Mouse (Mus musculus) adrenal gland, postnatal 36 days (tissue): ENCODE measurements around the gene Syt14. TPM values are rescaled to one million over a fixed set of nuclear protein-coding genes. Genes with fewer than 3 reads are reported as not detected.

ENCODE experiments used
- DNase-seq, 2 experiments: peaks; one replicate each; pipeline ENCODE4 v3.0.0; 2021; ENCODE audit warnings: mixed read lengths in 1 of 2
- total RNA-seq, 2 experiments: library from RNA; stranded (reverse); gene quantifications; 2 replicates each; pipeline ENCODE4 v1.2.3; 2021

Gene Syt14
- total RNA-seq, 2 experiments from 2014 or later, result 7.0 to 13.5 TPM

GRCm38 (mm10) chr1:192987203-192987602, 48.4 kb downstream of the Syt14 start:
- DNase-seq, result no peak

- DNase-seq, result no peak
Measured at GRCm38 (mm10) chr1:192986481-192986880, 49.1 kb downstream of the Syt14 start.

- DNase-seq, result no peak
Measured at GRCm38 (mm10) chr1:192984333-192984732, 51.2 kb downstream of the Syt14 start.

GRCm38 (mm10) chr1:192981658-192982057, 53.9 kb downstream of the Syt14 start:
- no peak for DNase-seq

- DNase-seq, result no peak
Measured at GRCm38 (mm10) chr1:192981120-192981519, 54.5 kb downstream of the Syt14 start.

GRCm38 (mm10) chr1:192962323-192962722, 73.3 kb downstream of the Syt14 start:
- DNase-seq, result no peak

- DNase-seq, result no peak
Measured at GRCm38 (mm10) chr1:192947839-192948173, 87.8 kb downstream of the Syt14 start.

- DNase-seq, result no peak
Measured at GRCm38 (mm10) chr1:192947170-192947838, 88.3 kb downstream of the Syt14 start.

- DNase-seq, result no peak
Measured at GRCm38 (mm10) chr1:192939033-192939432, 96.5 kb downstream of the Syt14 start.

GRCm38 (mm10) chr1:192937956-192938355, 97.6 kb downstream of the Syt14 start:
- DNase-seq, result no peak

- no peak for DNase-seq
Measured at GRCm38 (mm10) chr1:192931797-192932196, 103.8 kb downstream of the Syt14 start.

- peak in 1 of 2 experiments; percentile 36 for DNase-seq
Measured at GRCm38 (mm10) chr1:192912101-192912728, 123.4 kb downstream of the Syt14 start.

GRCm38 (mm10) chr1:192901516-192901915, 134.1 kb downstream of the Syt14 start:
- no peak for DNase-seq

GRCm38 (mm10) chr1:192900913-192901312, 134.7 kb downstream of the Syt14 start:
- DNase-seq, result no peak

- no peak for DNase-seq
Measured at GRCm38 (mm10) chr1:192898742-192899141, 136.8 kb downstream of the Syt14 start.

- DNase-seq, result peak; percentile 20 to 24
Measured at GRCm38 (mm10) chr1:192897218-192897617, 138.4 kb downstream of the Syt14 start.

- peak; percentile 66 to 69 for DNase-seq
Measured at GRCm38 (mm10) chr1:192896076-192896475, 139.5 kb downstream of the Syt14 start.

- peak in 1 of 2 experiments; percentile 7 for DNase-seq
Measured at GRCm38 (mm10) chr1:192890716-192891115, 144.9 kb downstream of the Syt14 start.

- no peak for DNase-seq
Measured at GRCm38 (mm10) chr1:192882617-192883295, 152.8 kb downstream of the Syt14 start.

GRCm38 (mm10) chr1:192880130-192880529, 155.4 kb downstream of the Syt14 start:
- no peak for DNase-seq

- DNase-seq, result peak; percentile 47 to 56
Measured at GRCm38 (mm10) chr1:192879086-192879580, 156.4 kb downstream of the Syt14 start.

- peak in 1 of 2 experiments; percentile 16 for DNase-seq
Measured at GRCm38 (mm10) chr1:192872841-192873240, 162.7 kb downstream of the Syt14 start.

GRCm38 (mm10) chr1:192869761-192870160, 165.8 kb downstream of the Syt14 start:
- no peak for DNase-seq
